Mouse (Mus musculus) hindbrain, embryonic 14.5 days (tissue): ENCODE measurements around the gene Unc119. TPM values are rescaled to one million over a fixed set of nuclear protein-coding genes. Genes with fewer than 3 reads are reported as not detected.

Experiments used
- polyA plus RNA-seq: library from polyadenylated mRNA; unstranded; fragments of >200 nt; fragmentation: Nextera tagmentation; extraction: Ambion mirVana; gene quantifications from 2 replicates; pipeline ENCODE4 v1.2.1, GENCODE M21; 2014

The Unc119 gene
- polyA plus RNA-seq, 1 experiment from 2014 or later, result 82.6 TPM

Other genes starting within 250 kb of the Unc119 start
- 28.7 and 31.0 TPM in 2 replicates for gene Fam222b, start 248.8 kb upstream of the Unc119 start, polyA plus RNA-seq
- 57.2 and 63.5 TPM in 2 replicates for gene Traf4, start 177.9 kb upstream of the Unc119 start, polyA plus RNA-seq
- gene Nek8, start 166.8 kb upstream of the Unc119 start, polyA plus RNA-seq, result 4.6 and 6.0 TPM in 2 replicates
- 13.4 and 16.6 TPM in 2 replicates for gene Tlcd1, start 166.8 kb upstream of the Unc119 start, polyA plus RNA-seq
- 880 and 1,029 TPM in 2 replicates for gene Rpl23a, start 159.9 kb upstream of the Unc119 start, polyA plus RNA-seq
- 46.4 and 53.2 TPM in 2 replicates for gene Rab34, start 155.1 kb upstream of the Unc119 start, polyA plus RNA-seq
- 1.4 and 2.9 TPM in 2 replicates for gene Proca1, start 150.1 kb upstream of the Unc119 start, polyA plus RNA-seq
- 94.5 and 103 TPM in 2 replicates for gene Sdf2, start 97.7 kb upstream of the Unc119 start, polyA plus RNA-seq
- gene Supt6, start 97.5 kb upstream of the Unc119 start, polyA plus RNA-seq, result 24.4 and 25.3 TPM in 2 replicates
- 64.2 and 67.2 TPM in 2 replicates for gene 2610507B11Rik, start 81.7 kb upstream of the Unc119 start, polyA plus RNA-seq
- 0.16 and 0.35 TPM in 2 replicates for gene BC030499, start 52.6 kb upstream of the Unc119 start, polyA plus RNA-seq
- gene Spag5, start 42.0 kb upstream of the Unc119 start, polyA plus RNA-seq, result 5.6 and 9.2 TPM in 2 replicates
- 278 and 292 TPM in 2 replicates for gene Aldoc, start 20.5 kb upstream of the Unc119 start, polyA plus RNA-seq
- gene Pigs, start 15.1 kb upstream of the Unc119 start, polyA plus RNA-seq, result 76.4 and 76.5 TPM in 2 replicates
- not detected in 2 replicates for gene Foxn1, start 43.1 kb downstream of the Unc119 start, polyA plus RNA-seq
- gene Slc13a2, start 78.7 kb downstream of the Unc119 start, polyA plus RNA-seq, result not detected in 2 replicates
- gene Slc46a1, start 122.2 kb downstream of the Unc119 start, polyA plus RNA-seq, result 25.2 and 25.5 TPM in 2 replicates
- 52.0 and 55.1 TPM in 2 replicates for gene Sarm1, start 154.3 kb downstream of the Unc119 start, polyA plus RNA-seq
- gene Vtn, start 155.6 kb downstream of the Unc119 start, polyA plus RNA-seq, result 178 and 201 TPM in 2 replicates
- gene Sebox, start 160.0 kb downstream of the Unc119 start, polyA plus RNA-seq, result 0.21 TPM in 1 of 2 replicates, not detected in the other
- gene Tmem199, start 168.7 kb downstream of the Unc119 start, polyA plus RNA-seq, result 96.1 and 101 TPM in 2 replicates
- gene Poldip2, start 168.7 kb downstream of the Unc119 start, polyA plus RNA-seq, result 168 and 176 TPM in 2 replicates
- gene Tnfaip1, start 192.8 kb downstream of the Unc119 start, polyA plus RNA-seq, result 59.2 and 64.0 TPM in 2 replicates
- 120 and 123 TPM in 2 replicates for gene Ift20, start 192.9 kb downstream of the Unc119 start, polyA plus RNA-seq
- 38.2 and 49.3 TPM in 2 replicates for gene Tmem97, start 207.3 kb downstream of the Unc119 start, polyA plus RNA-seq